Mouse (Mus musculus) urinary bladder, postnatal 25 days (tissue): ENCODE measurements around the gene Smg1.
A peak's percentile ranks its signal among the peaks of the same experiment; 100 is the strongest.

Experiments
- DNase-seq: peaks from one replicate; pipeline ENCODE4 v3.0.0; 2022; ENCODE audit warnings: low spot score

Smg1 gene

GRCm38 (mm10) chr7:118243453-118244385 lies at the start of gene Smg1:
TSS of gene Smg1 (minus strand) at chr7:118243670.
- peak; percentile 98 for DNase-seq

GRCm38 (mm10) chr7:118283186-118283585 lies 39.7 kb upstream of the Smg1 start:
- DNase-seq: no peak

- DNase-seq: no peak
Measured at GRCm38 (mm10) chr7:118282543-118282942, 39.1 kb upstream of the Smg1 start.

- no peak for DNase-seq
Measured at GRCm38 (mm10) chr7:118279521-118279920, 36.1 kb upstream of the Smg1 start.

- no peak for DNase-seq
Measured at GRCm38 (mm10) chr7:118277335-118277910, 34.0 kb upstream of the Smg1 start.

GRCm38 (mm10) chr7:118276684-118277334 lies 33.3 kb upstream of the Smg1 start:
- no peak for DNase-seq

GRCm38 (mm10) chr7:118275265-118275664 lies 31.8 kb upstream of the Smg1 start:
- no peak for DNase-seq

GRCm38 (mm10) chr7:118274851-118275250 lies 31.4 kb upstream of the Smg1 start:
- no peak for DNase-seq

GRCm38 (mm10) chr7:118274169-118274568 lies 30.7 kb upstream of the Smg1 start:
- no peak for DNase-seq

GRCm38 (mm10) chr7:118266099-118266498 lies 22.6 kb upstream of the Smg1 start:
- DNase-seq: no peak

GRCm38 (mm10) chr7:118263606-118264005 lies 20.1 kb upstream of the Smg1 start:
- DNase-seq: no peak

- DNase-seq: no peak
Measured at GRCm38 (mm10) chr7:118262409-118262808, 18.9 kb upstream of the Smg1 start.

GRCm38 (mm10) chr7:118259676-118260305 lies 16.3 kb upstream of the Smg1 start:
- no peak for DNase-seq

GRCm38 (mm10) chr7:118258451-118258850 lies 15.0 kb upstream of the Smg1 start:
- no peak for DNase-seq

GRCm38 (mm10) chr7:118256740-118257139 lies 13.3 kb upstream of the Smg1 start:
- DNase-seq: no peak

- no peak for DNase-seq
Measured at GRCm38 (mm10) chr7:118254460-118254859, 11.0 kb upstream of the Smg1 start.

- DNase-seq: no peak
Measured at GRCm38 (mm10) chr7:118254015-118254414, 10.5 kb upstream of the Smg1 start.

- DNase-seq: no peak
Measured at GRCm38 (mm10) chr7:118252979-118253378, 9.5 kb upstream of the Smg1 start.

GRCm38 (mm10) chr7:118252349-118252748 lies 8.9 kb upstream of the Smg1 start:
- peak; percentile 42 for DNase-seq

GRCm38 (mm10) chr7:118251392-118252170 lies 8.1 kb upstream of the Smg1 start:
- DNase-seq: no peak

GRCm38 (mm10) chr7:118250482-118251160 lies 7.2 kb upstream of the Smg1 start:
- no peak for DNase-seq
